Mouse (Mus musculus): ENCODE results near the gene Slain1.

DNA sequence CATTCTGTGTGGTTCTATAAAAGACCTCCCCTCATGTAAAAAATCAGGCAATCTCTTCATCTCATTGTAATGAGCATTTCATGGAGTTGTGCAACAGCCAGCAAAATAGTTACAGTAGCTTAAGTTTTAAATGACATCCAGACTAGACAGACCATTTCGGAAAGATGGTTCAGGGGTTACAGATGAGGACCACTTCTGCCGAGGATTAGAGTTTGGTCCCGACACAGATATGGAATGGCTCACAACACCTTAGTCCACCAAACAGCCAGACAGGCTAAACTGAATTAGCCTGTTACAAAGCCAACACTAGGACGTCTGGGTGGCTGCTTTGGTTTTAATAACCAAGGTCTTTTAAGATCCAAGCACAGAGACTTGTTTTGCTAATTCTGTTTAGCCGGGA lies 68.0 kb downstream of the Slain1 start:
- no peak for TF ChIP-seq GATA1 (IDR thresholded peaks at IDR 0.05; ENCODE audit: low read length)
- TF ChIP-seq TAL1 (IDR thresholded peaks at IDR 0.05; ENCODE audit: low read length) = no peak
